Mouse (Mus musculus): Measurements from ENCODE around the gene Zbtb14. TPM values are rescaled to one million over a fixed set of nuclear protein-coding genes. Genes with fewer than 3 reads are reported as not detected.

Zbtb14 gene
- polyA plus RNA-seq, 1 experiment from 2014 or later, result 24.9 TPM

GRCm38 (mm10) chr17:69416920-69417661 is 34.2 kb downstream of the Zbtb14 start:
- H3K4me1 ChIP-seq (ENCODE audit: insufficient read depth), result 0 out of 2 replicates have a peak, but pooled peaks cover 9% of the 10 kb centered on the region
- H3K27ac ChIP-seq (ENCODE audit: low read depth), result peak overlapping the region; percentile 97
- no peaks in the 10 kb centered on the region for H3K9me3 ChIP-seq (ENCODE audit: low read depth, low read length)
- peak overlapping the region; percentile 89 for H3K9ac ChIP-seq
- ATAC-seq (ENCODE audit: insufficient read depth) (peak; percentile 100), DNase-seq (peak; percentile 98)
- no peaks in the 10 kb centered on the region for H3K36me3 ChIP-seq (ENCODE audit: insufficient read depth)
- WGBS, result under 1% methylated on average over 56 of the region's 56 CpGs
- peak overlapping the region; percentile 77 for H3K4me2 ChIP-seq
- H3K4me3 ChIP-seq (ENCODE audit: low read depth, low read length), result peak overlapping the region; percentile 76
- H3K27me3 ChIP-seq (ENCODE audit: insufficient read depth, low read length), result no peaks in the 10 kb centered on the region
- TF ChIP-seq CTCF (IDR thresholded peaks at IDR 0.05; ENCODE audit: low read depth), result no peak

- Histone ChIP-seq H3K4me2 (peak overlapping the region; percentile 77), H3K4me3 (ENCODE audit: low read depth, low read length) (peak overlapping the region; percentile 76), H3K27ac (ENCODE audit: low read depth) (peak overlapping the region; percentile 97), H3K27me3 (ENCODE audit: insufficient read depth, low read length) (no peaks in the 10 kb centered on the region), H3K9me3 (ENCODE audit: low read depth, low read length) (no peaks in the 10 kb centered on the region), H3K9ac (peak overlapping the region; percentile 89), H3K36me3 (ENCODE audit: insufficient read depth) (no peaks in the 10 kb centered on the region), H3K4me1 (ENCODE audit: insufficient read depth) (0 out of 2 replicates have a peak, but pooled peaks cover 9% of the 10 kb centered on the region)
- TF ChIP-seq CTCF (IDR thresholded peaks at IDR 0.05; ENCODE audit: low read depth), result no peak
- DNase-seq (no peak), ATAC-seq (ENCODE audit: insufficient read depth) (peak; percentile 62)
- 2% methylated on average over 26 of the region's 26 CpGs for WGBS
Observed at GRCm38 (mm10) chr17:69417724-69418373, 35.0 kb downstream of the Zbtb14 start.

GRCm38 (mm10) chr17:69421592-69421991 is 38.7 kb downstream of the Zbtb14 start:
- Histone ChIP-seq H3K27ac (ENCODE audit: low read depth) (no peak overlapping the region), H3K4me1 (ENCODE audit: insufficient read depth) (0 out of 2 replicates have a peak, but pooled peaks cover 3% of the 10 kb centered on the region), H3K4me3 (ENCODE audit: low read depth, low read length) (no peak overlapping the region), H3K36me3 (ENCODE audit: insufficient read depth) (no peaks in the 10 kb centered on the region), H3K9me3 (ENCODE audit: low read depth, low read length) (no peaks in the 10 kb centered on the region), H3K4me2 (no peak overlapping the region), H3K9ac (no peak overlapping the region), H3K27me3 (ENCODE audit: insufficient read depth, low read length) (no peaks in the 10 kb centered on the region)
- WGBS, result 2% methylated on average over 1 of the region's 1 CpGs
- DNase-seq (peak; percentile 60), ATAC-seq (ENCODE audit: insufficient read depth) (no peak)
- TF ChIP-seq CTCF (IDR thresholded peaks at IDR 0.05; ENCODE audit: low read depth), result no peak

- Histone ChIP-seq H3K36me3 (ENCODE audit: insufficient read depth) (no peaks in the 10 kb centered on the region), H3K4me2 (no peak overlapping the region), H3K27me3 (ENCODE audit: insufficient read depth, low read length) (peaks cover 32% of the 10 kb centered on the region), H3K9ac (no peak overlapping the region), H3K4me1 (ENCODE audit: insufficient read depth) (no peaks in the 10 kb centered on the region; the same call in 1 of the 2 replicates), H3K27ac (ENCODE audit: low read depth) (no peak overlapping the region), H3K4me3 (ENCODE audit: low read depth, low read length) (no peak overlapping the region), H3K9me3 (ENCODE audit: low read depth, low read length) (no peaks in the 10 kb centered on the region)
- WGBS, result 54% methylated on average over 5 of the region's 5 CpGs
- DNase-seq (no peak), ATAC-seq (ENCODE audit: insufficient read depth) (no peak)
- TF ChIP-seq CTCF (IDR thresholded peaks at IDR 0.05; ENCODE audit: low read depth), result no peak
Observed at GRCm38 (mm10) chr17:69437836-69438235, 55.0 kb downstream of the Zbtb14 start.

- WGBS, result 34% methylated on average over 14 of the region's 14 CpGs
- H3K4me2 ChIP-seq, result peak overlapping the region; percentile 66
- peak overlapping the region; percentile 29; the same call in 1 of the 2 replicates for H3K4me3 ChIP-seq (ENCODE audit: low read depth, low read length)
- H3K36me3 ChIP-seq (ENCODE audit: insufficient read depth), result no peaks in the 10 kb centered on the region
- H3K27me3 ChIP-seq (ENCODE audit: insufficient read depth, low read length), result peaks cover 32% of the 10 kb centered on the region
- no peaks in the 10 kb centered on the region for H3K9me3 ChIP-seq (ENCODE audit: low read depth, low read length)
- DNase-seq, result no peak
- 0 out of 2 replicates have a peak, but pooled peaks have one; percentile 3 for ATAC-seq (ENCODE audit: insufficient read depth)
- no peak overlapping the region for H3K27ac ChIP-seq (ENCODE audit: low read depth)
- no peak for TF ChIP-seq CTCF (IDR thresholded peaks at IDR 0.05; ENCODE audit: low read depth)
- no peak overlapping the region for H3K9ac ChIP-seq
- no peaks in the 10 kb centered on the region; the same call in 1 of the 2 replicates for H3K4me1 ChIP-seq (ENCODE audit: insufficient read depth)
Observed at GRCm38 (mm10) chr17:69438486-69438885, 55.6 kb downstream of the Zbtb14 start.

GRCm38 (mm10) chr17:69438990-69439491 is 56.2 kb downstream of the Zbtb14 start, which contains the start of gene Akain1:
Gene Akain1, plus strand, starts transcription at chr17:69439326.
- peak; percentile 97 for ATAC-seq (ENCODE audit: insufficient read depth)
- TF ChIP-seq CTCF (IDR thresholded peaks at IDR 0.05; ENCODE audit: low read depth), result no peak
- DNase-seq, result peak; percentile 89
- Histone ChIP-seq H3K27ac (ENCODE audit: low read depth) (no peak within 1 kb of the TSS), H3K4me3 (ENCODE audit: low read depth, low read length) (peak within 1 kb of the TSS; percentile 29), H3K9me3 (ENCODE audit: low read depth, low read length) (no peaks in the 10 kb centered on the region), H3K27me3 (ENCODE audit: insufficient read depth, low read length) (peaks cover 32% of the 10 kb centered on the region), H3K9ac (peak within 1 kb of the TSS; percentile 16; the same call in 1 of the 2 replicates), H3K4me1 (ENCODE audit: insufficient read depth) (no peaks in the 10 kb centered on the region; the same call in 1 of the 2 replicates), H3K36me3 (ENCODE audit: insufficient read depth) (no peaks in the 10 kb centered on the region), H3K4me2 (peak within 1 kb of the TSS; percentile 66)
- 2% methylated on average over 27 of the region's 44 CpGs for WGBS
